Mouse (Mus musculus) intestine, embryonic 15.5 days (tissue): Measurements from ENCODE around the gene Fut4. TPM values are rescaled to one million over a fixed set of nuclear protein-coding genes. Genes with fewer than 3 reads are reported as not detected.
"Not testable (repeated sequence)": the region's sequence is repeated elsewhere in the genome, so short reads cannot be mapped to it uniquely, and the experiment has no call there.

Source experiments
- ATAC-seq: fragments of 200-750 bp; cut with Nextera tagmentation; 2 replicates; pipeline ENCODE4 v1.8.0; 2017; ENCODE audit warnings: moderate TSS enrichment, moderate library complexity
- H3K27ac ChIP-seq: fragments of 300-500 bp; sonication (generic); 2 replicates; pipeline ENCODE4 v1.5.1; 2015; ENCODE audit warnings: mild to moderate bottlenecking, inconsistent platforms
- H3K27me3 ChIP-seq: fragments of 300-500 bp; sonication (generic); replicated peaks from 2 replicates; pipeline ENCODE4 v1.6.1; 2015; ENCODE audit warnings: inconsistent platforms
- H3K36me3 ChIP-seq: fragments of 300-500 bp; sonication (generic); 2 replicates; pipeline ENCODE4 v1.6.1; 2015; ENCODE audit warnings: inconsistent platforms
- H3K4me1 ChIP-seq: fragments of 300-500 bp; sonication (generic); replicated peaks from 2 replicates; pipeline ENCODE4 v1.6.1; 2015; ENCODE audit warnings: inconsistent platforms
- H3K4me2 ChIP-seq: fragments of 300-500 bp; sonication (generic); replicated peaks from 2 replicates; pipeline ENCODE4 v1.6.1; 2015; ENCODE audit warnings: mild to moderate bottlenecking, inconsistent platforms
- H3K4me3 ChIP-seq: fragments of 300-500 bp; sonication (generic); replicated peaks from 2 replicates; pipeline ENCODE4 v1.5.1; 2015; ENCODE audit warnings: inconsistent platforms
- H3K9ac ChIP-seq: fragments of 300-500 bp; sonication (generic); 2 replicates; pipeline ENCODE4 v1.6.1; 2015; ENCODE audit warnings: inconsistent platforms
- H3K9me3 ChIP-seq: fragments of 300-500 bp; sonication (generic); 2 replicates; pipeline ENCODE4 v1.6.1; 2016; ENCODE audit warnings: inconsistent platforms
- WGBS: fragments of 180-500 bp; shearing (Covaris S2); methylation state at CpG from one replicate; pipeline ENCODE4 v1.1.7; 2015; 5-methylcytosine and 5-hydroxymethylcytosine counted together
- polyA plus RNA-seq: library from polyadenylated mRNA; unstranded; fragments of >200 nt; fragmentation: Nextera tagmentation; extraction: Ambion mirVana; gene quantifications from 2 replicates; pipeline ENCODE4 v1.2.1, GENCODE M21; 2015

Fut4 gene
- polyA plus RNA-seq, 1 experiment from 2014 or later = 5.3 TPM

GRCm38 (mm10) chr9:14720384-14720783, 31.8 kb downstream of the Fut4 start:
- H3K9ac ChIP-seq = no peak overlapping the region
- peak; percentile 54 for ATAC-seq
- peaks cover 2% of the 10 kb centered on the region; the same call in 1 of the 2 replicates for H3K4me1 ChIP-seq
- no peak overlapping the region for H3K4me2 ChIP-seq
- no peak overlapping the region for H3K4me3 ChIP-seq
- no peaks in the 10 kb centered on the region for H3K36me3 ChIP-seq
- no peaks in the 10 kb centered on the region for H3K27me3 ChIP-seq
- no peak overlapping the region for H3K27ac ChIP-seq
- WGBS = 46% methylated on average over 2 of the region's 2 CpGs
- no peaks in the 10 kb centered on the region for H3K9me3 ChIP-seq

GRCm38 (mm10) chr9:14718332-14718691, 33.9 kb downstream of the Fut4 start:
- ATAC-seq = no peak
- H3K4me2 ChIP-seq = no peak overlapping the region
- H3K9ac ChIP-seq = no peak overlapping the region
- H3K27me3 ChIP-seq = no peaks in the 10 kb centered on the region
- H3K36me3 ChIP-seq = no peaks in the 10 kb centered on the region
- H3K9me3 ChIP-seq = no peaks in the 10 kb centered on the region
- H3K4me3 ChIP-seq = no peak overlapping the region
- no peak overlapping the region for H3K27ac ChIP-seq
- 0 out of 2 replicates have a peak, but pooled peaks cover 2% of the 10 kb centered on the region for H3K4me1 ChIP-seq

GRCm38 (mm10) chr9:14717689-14718331, 34.4 kb downstream of the Fut4 start:
- H3K27ac ChIP-seq = no peak overlapping the region
- 49% methylated on average over 14 of the region's 14 CpGs for WGBS
- ATAC-seq = 0 out of 2 replicates have a peak, but pooled peaks have one; percentile 11

GRCm38 (mm10) chr9:14715258-14715657, 36.9 kb downstream of the Fut4 start:
- Histone ChIP-seq H3K27ac (no peak overlapping the region), H3K4me2 (no peak overlapping the region), H3K4me1 (0 out of 2 replicates have a peak, but pooled peaks cover 2% of the 10 kb centered on the region), H3K9ac (no peak overlapping the region), H3K36me3 (no peaks in the 10 kb centered on the region), H3K4me3 (no peak overlapping the region), H3K27me3 (no peaks in the 10 kb centered on the region), H3K9me3 (no peaks in the 10 kb centered on the region)
- no peak for ATAC-seq
- 74% methylated on average over 15 of the region's 15 CpGs for WGBS

More at GRCm38 (mm10) chr9:14717689-14718331, 34.4 kb downstream of the Fut4 start:
- no peaks in the 10 kb centered on the region for H3K9me3 ChIP-seq
- no peak overlapping the region for H3K4me2 ChIP-seq
- no peaks in the 10 kb centered on the region for H3K27me3 ChIP-seq
- H3K36me3 ChIP-seq = no peaks in the 10 kb centered on the region
- no peak overlapping the region for H3K4me3 ChIP-seq
- H3K9ac ChIP-seq = no peak overlapping the region
- 0 out of 2 replicates have a peak, but pooled peaks cover 2% of the 10 kb centered on the region for H3K4me1 ChIP-seq

- Histone ChIP-seq H3K4me3 (no peak overlapping the region), H3K36me3 (no peaks in the 10 kb centered on the region)
- WGBS = 93% methylated on average over 3 of the region's 3 CpGs
Measured at GRCm38 (mm10) chr9:14710910-14711309, 41.3 kb downstream of the Fut4 start.

GRCm38 (mm10) chr9:14705321-14706162, 46.7 kb downstream of the Fut4 start:
- H3K4me3 ChIP-seq = no peak overlapping the region
- no peak overlapping the region for H3K27ac ChIP-seq
- no peak overlapping the region for H3K4me2 ChIP-seq
- H3K9me3 ChIP-seq = no peaks in the 10 kb centered on the region
- H3K4me1 ChIP-seq = 0 out of 2 replicates have a peak, but pooled peaks cover 4% of the 10 kb centered on the region
- H3K27me3 ChIP-seq = no peaks in the 10 kb centered on the region
- H3K36me3 ChIP-seq = no peaks in the 10 kb centered on the region
- no peak overlapping the region for H3K9ac ChIP-seq
- 0 out of 2 replicates have a peak, but pooled peaks have one; percentile 41 for ATAC-seq
- 60% methylated on average over 13 of the region's 13 CpGs for WGBS

More at GRCm38 (mm10) chr9:14710910-14711309, 41.3 kb downstream of the Fut4 start:
- H3K27ac ChIP-seq = no peak overlapping the region
- H3K9me3 ChIP-seq = no peaks in the 10 kb centered on the region
- no peak for ATAC-seq
- no peak overlapping the region for H3K9ac ChIP-seq
- H3K4me1 ChIP-seq = 0 out of 2 replicates have a peak, but pooled peaks cover 2% of the 10 kb centered on the region
- no peaks in the 10 kb centered on the region for H3K27me3 ChIP-seq
- H3K4me2 ChIP-seq = no peak overlapping the region

GRCm38 (mm10) chr9:14700795-14701194, 51.4 kb downstream of the Fut4 start:
- not testable (repeated sequence) for H3K9me3 ChIP-seq, H3K36me3 ChIP-seq, H3K9ac ChIP-seq, H3K4me3 ChIP-seq, ATAC-seq, H3K4me1 ChIP-seq, H3K4me2 ChIP-seq, H3K27me3 ChIP-seq, H3K27ac ChIP-seq
- WGBS = 87% methylated on average over 1 of the region's 1 CpGs

- Histone ChIP-seq H3K4me3 (no peak overlapping the region), H3K4me1 (no peaks in the 10 kb centered on the region), H3K27me3 (no peaks in the 10 kb centered on the region), H3K27ac (no peak overlapping the region), H3K9me3 (no peaks in the 10 kb centered on the region), H3K9ac (no peak overlapping the region), H3K4me2 (no peak overlapping the region), H3K36me3 (no peaks in the 10 kb centered on the region)
- ATAC-seq = peak; percentile 52
- 46% methylated on average over 7 of the region's 7 CpGs for WGBS
Measured at GRCm38 (mm10) chr9:14699288-14699640, 52.9 kb downstream of the Fut4 start.

- Histone ChIP-seq H3K4me1 (no peaks in the 10 kb centered on the region), H3K9ac (no peak overlapping the region), H3K4me3 (no peak overlapping the region), H3K27ac (no peak overlapping the region), H3K36me3 (no peaks in the 10 kb centered on the region), H3K4me2 (no peak overlapping the region), H3K27me3 (no peaks in the 10 kb centered on the region), H3K9me3 (no peaks in the 10 kb centered on the region)
- ATAC-seq = peak; percentile 88
- WGBS = 51% methylated on average over 12 of the region's 12 CpGs
Measured at GRCm38 (mm10) chr9:14698582-14699287, 53.5 kb downstream of the Fut4 start.

Other genes with a start within 250 kb of the Fut4 start
- 10.1 and 11.7 TPM in 2 replicates for gene Amotl1, start 107.3 kb downstream of the Fut4 start, polyA plus RNA-seq
- 0.20 and 0.28 TPM in 2 replicates for gene Piwil4, start 11.7 kb downstream of the Fut4 start, polyA plus RNA-seq
- not detected in 2 replicates for gene 1700012B09Rik, start 18.6 kb upstream of the Fut4 start, polyA plus RNA-seq
- gene Mre11a, start 32.3 kb upstream of the Fut4 start, polyA plus RNA-seq = 19.5 and 25.0 TPM in 2 replicates
- 40.9 and 47.8 TPM in 2 replicates for gene Ankrd49, start 32.5 kb upstream of the Fut4 start, polyA plus RNA-seq
- gene Gpr83, start 107.8 kb upstream of the Fut4 start, polyA plus RNA-seq = 0.25 and 0.40 TPM in 2 replicates
- gene Izumo1r, start 151.6 kb upstream of the Fut4 start, polyA plus RNA-seq = not detected in 2 replicates